Mouse (Mus musculus) small intestine, adult 2 months (tissue): ENCODE results near the gene Gm20388.

Experiments used
- CTCF ChIP-seq: fragments of 200-500 bp; IDR thresholded peaks from 2 replicates; pipeline ENCODE4 v1.5.1; 2012; ENCODE audit warnings: low read depth, mild to moderate bottlenecking, control low read depth, inconsistent platforms, low read length, moderate library complexity, mixed read lengths; ENCODE audit not compliant: insufficient replicate concordance, insufficient read length; ENCODE audit errors: extremely low read depth
- POLR2A ChIP-seq: fragments of 200-500 bp; IDR thresholded peaks from 2 replicates; pipeline ENCODE4 v1.6.1; 2012; ENCODE audit warnings: low read depth, mild to moderate bottlenecking, control low read depth, inconsistent platforms, low read length, moderate library complexity

DNA sequence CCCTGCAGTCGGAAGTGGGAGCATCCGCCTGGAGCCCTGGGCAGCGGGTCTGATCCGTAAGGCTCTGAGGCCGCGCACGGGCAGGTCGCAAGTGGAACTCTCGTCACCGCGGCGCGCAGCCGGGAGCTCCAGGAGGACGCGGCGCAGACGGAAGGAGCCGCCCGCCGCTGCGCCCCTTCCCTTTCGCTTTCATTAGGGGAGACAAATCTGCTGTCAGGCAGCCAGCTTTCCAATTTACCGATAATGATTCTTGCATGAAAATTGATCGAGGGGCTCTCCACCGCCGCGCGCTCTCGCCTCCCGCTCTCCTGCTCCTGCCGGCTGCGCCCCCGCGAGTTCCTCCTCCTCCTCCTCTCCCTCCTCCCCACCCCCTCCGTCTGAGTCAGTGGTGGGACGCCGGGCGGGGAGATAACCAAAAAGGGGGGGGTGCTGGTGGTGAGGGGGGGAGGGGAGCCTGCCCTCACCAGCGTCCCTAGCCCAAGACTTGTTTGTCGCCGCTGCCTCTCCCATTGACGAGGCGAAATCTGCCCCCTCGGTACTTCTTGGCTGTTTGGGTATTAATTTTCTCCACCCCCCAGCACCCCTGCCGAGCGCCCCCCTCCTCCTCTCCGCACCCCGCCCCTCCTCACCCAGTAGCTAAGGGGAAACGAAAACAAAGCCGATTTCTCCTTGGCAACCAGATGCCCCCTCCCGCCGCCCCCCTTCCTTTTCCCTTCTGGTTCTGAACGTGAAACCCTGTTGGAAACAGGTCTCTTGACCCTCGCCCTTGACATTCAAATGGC, 577.3 kb downstream of the Gm20388 start:
- TF ChIP-seq POLR2A (no peak), CTCF (no peak)
